Mouse (Mus musculus): Measurements from ENCODE around the gene Mapk8. TPM values are rescaled to one million over a fixed set of nuclear protein-coding genes. Genes with fewer than 3 reads are reported as not detected.

Gene Mapk8
- polyA plus RNA-seq, 1 experiment from 2014 or later = 8.6 TPM

DNA sequence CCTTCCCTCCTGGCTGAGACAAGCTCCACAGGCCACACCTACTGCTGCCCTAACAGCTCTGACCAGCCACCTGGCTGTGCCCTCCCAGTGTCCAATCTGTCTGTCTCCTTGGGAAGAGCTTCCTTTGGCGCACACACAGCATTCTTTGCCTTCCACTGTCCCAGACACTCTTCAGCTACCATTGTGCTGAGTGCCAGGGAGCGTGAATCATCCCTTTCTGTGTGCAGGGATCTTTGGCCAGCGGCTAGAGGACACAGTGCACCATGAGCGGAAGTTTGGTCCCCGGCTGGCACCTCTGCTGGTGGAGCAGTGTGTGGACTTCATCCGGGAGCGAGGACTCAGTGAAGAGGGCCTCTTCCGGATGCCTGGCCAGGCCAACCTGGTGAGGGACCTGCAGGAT lies 88.1 kb downstream of the Mapk8 start:
- Histone ChIP-seq H3K9ac (ENCODE audit: low read depth, low read length) (no peak overlapping the region), H3K9me3 (ENCODE audit: control insufficient read depth) (no peaks in the 10 kb centered on the region), H3K4me2 (replicated peaks; ENCODE audit: low read depth) (no peak overlapping the region), H3K27ac (ENCODE audit: low read depth, low read length) (no peak overlapping the region), H3K4me3 (ENCODE audit: low read depth, low read length) (no peak overlapping the region), H3K36me3 (ENCODE audit: control insufficient read depth, insufficient read depth) (no peaks in the 10 kb centered on the region), H3K27me3 (replicated peaks; ENCODE audit: control insufficient read depth, insufficient read depth, low read length) (peaks cover 7% of the 10 kb centered on the region; the same call in 1 of the 2 replicates), H3K4me1 (replicated peaks; ENCODE audit: control insufficient read depth, insufficient read depth, low read length) (no peaks in the 10 kb centered on the region)
- no peak for TF ChIP-seq CTCF (IDR thresholded peaks at IDR 0.05; ENCODE audit: low read depth)
- WGBS = 87% methylated on average over 8 of the region's 8 CpGs
- ATAC-seq = no peak

DNA sequence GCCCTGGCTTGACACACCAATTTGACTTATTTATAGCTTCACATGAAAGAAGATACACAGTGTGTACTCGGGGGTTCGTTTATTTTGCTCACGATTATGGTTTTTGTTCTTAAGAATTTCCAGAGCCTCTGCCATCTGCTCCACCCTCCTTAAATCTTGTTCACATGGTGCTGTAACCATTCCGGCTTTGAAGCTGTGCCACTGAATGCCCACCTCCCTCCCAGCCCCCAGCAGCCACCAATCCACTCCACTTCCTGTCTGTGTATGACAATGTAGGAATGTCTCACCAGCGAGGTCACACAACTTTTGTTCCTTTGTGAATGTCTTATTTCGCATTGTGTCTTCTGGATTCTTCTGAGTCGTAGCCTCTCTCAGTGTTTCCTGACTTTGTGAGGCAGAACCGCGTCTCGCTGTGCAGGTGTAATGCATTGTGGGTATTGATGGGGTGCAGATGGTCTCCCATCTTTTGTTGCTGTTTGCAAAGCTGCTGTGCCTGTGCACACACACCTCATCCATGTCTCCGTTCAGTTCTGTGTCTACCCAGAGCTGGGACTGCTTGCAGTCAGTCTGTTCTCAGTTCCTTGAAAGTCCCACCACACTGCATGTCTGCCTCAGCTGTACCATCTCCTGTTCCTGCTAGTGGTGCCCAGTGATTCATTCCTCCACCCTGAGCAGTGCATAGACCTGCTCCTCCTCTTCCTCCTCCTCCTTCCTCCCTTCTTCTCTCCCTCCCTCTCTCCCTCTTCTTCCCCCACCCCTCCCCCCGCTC lies 89.2 kb downstream of the Mapk8 start:
- no peak for ATAC-seq
- Histone ChIP-seq H3K9ac (ENCODE audit: low read depth, low read length) (no peak overlapping the region), H3K36me3 (ENCODE audit: control insufficient read depth, insufficient read depth) (no peaks in the 10 kb centered on the region), H3K9me3 (ENCODE audit: control insufficient read depth) (no peaks in the 10 kb centered on the region), H3K4me3 (ENCODE audit: low read depth, low read length) (no peak overlapping the region), H3K4me2 (replicated peaks; ENCODE audit: low read depth) (no peak overlapping the region), H3K27me3 (replicated peaks; ENCODE audit: control insufficient read depth, insufficient read depth, low read length) (peaks cover 3% of the 10 kb centered on the region; the same call in 1 of the 2 replicates), H3K27ac (ENCODE audit: low read depth, low read length) (no peak overlapping the region), H3K4me1 (replicated peaks; ENCODE audit: control insufficient read depth, insufficient read depth, low read length) (no peaks in the 10 kb centered on the region)
- WGBS = 57% methylated on average over 12 of the region's 12 CpGs
- TF ChIP-seq CTCF (IDR thresholded peaks at IDR 0.05; ENCODE audit: low read depth) = no peak

DNA sequence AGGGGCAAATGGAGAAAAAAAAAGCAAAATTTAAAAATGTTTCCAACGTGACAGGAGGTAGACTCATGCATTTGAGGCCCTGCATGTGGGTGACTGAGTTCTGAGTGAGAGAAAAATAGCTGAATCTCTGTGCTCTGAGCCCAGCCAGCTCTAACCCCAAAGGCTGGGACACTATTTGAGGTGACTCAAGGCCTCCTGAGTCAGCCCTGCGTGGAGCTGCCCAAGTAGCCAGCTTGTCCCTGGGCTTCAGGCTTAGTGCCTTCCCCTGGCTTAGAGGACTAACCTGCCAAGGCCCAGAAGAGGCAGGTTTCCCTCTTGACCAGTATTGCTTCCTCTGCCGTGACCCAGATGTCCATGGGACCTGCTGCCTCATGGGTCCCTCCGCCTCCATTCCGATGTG lies 91.7 kb downstream of the Mapk8 start:
- TF ChIP-seq CTCF (IDR thresholded peaks at IDR 0.05; ENCODE audit: low read depth) = no peak
- WGBS = 86% methylated on average over 5 of the region's 5 CpGs
- no peaks in the 10 kb centered on the region for H3K9me3 ChIP-seq (ENCODE audit: control insufficient read depth)
- no peak for ATAC-seq
- peaks cover 16% of the 10 kb centered on the region for H3K27me3 ChIP-seq (replicated peaks; ENCODE audit: control insufficient read depth, insufficient read depth, low read length)
- no peak overlapping the region for H3K4me2 ChIP-seq (replicated peaks; ENCODE audit: low read depth)
- no peak overlapping the region for H3K4me3 ChIP-seq (ENCODE audit: low read depth, low read length)
- no peak overlapping the region for H3K9ac ChIP-seq (ENCODE audit: low read depth, low read length)
- H3K36me3 ChIP-seq (ENCODE audit: control insufficient read depth, insufficient read depth) = no peaks in the 10 kb centered on the region
- H3K27ac ChIP-seq (ENCODE audit: low read depth, low read length) = no peak overlapping the region
- no peaks in the 10 kb centered on the region for H3K4me1 ChIP-seq (replicated peaks; ENCODE audit: control insufficient read depth, insufficient read depth, low read length)

DNA sequence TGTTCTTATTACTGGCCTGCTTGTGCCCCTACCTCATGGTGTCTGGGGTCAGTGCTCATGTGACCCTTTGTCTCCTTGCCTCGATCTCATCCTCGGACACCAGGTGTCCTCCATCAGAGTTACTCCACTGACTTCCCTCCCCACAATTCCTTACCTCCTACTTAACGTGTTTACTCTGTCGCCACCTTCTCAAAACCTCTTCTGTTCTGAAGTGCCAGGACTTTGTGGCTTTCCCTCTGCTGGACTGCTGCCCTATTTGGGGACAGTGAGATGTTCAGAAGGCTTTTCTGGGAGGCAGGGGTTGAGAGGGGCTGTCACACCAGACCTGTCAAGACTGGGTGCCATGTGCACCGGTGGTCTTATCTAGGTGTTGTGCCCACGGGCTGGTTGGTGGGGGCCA lies 94.1 kb downstream of the Mapk8 start:
- Histone ChIP-seq H3K4me1 (replicated peaks; ENCODE audit: control insufficient read depth, insufficient read depth, low read length) (no peaks in the 10 kb centered on the region), H3K9me3 (ENCODE audit: control insufficient read depth) (no peaks in the 10 kb centered on the region), H3K4me3 (ENCODE audit: low read depth, low read length) (no peak overlapping the region), H3K4me2 (replicated peaks; ENCODE audit: low read depth) (no peak overlapping the region), H3K27me3 (replicated peaks; ENCODE audit: control insufficient read depth, insufficient read depth, low read length) (peaks cover 19% of the 10 kb centered on the region), H3K9ac (ENCODE audit: low read depth, low read length) (no peak overlapping the region), H3K27ac (ENCODE audit: low read depth, low read length) (no peak overlapping the region), H3K36me3 (ENCODE audit: control insufficient read depth, insufficient read depth) (no peaks in the 10 kb centered on the region)
- ATAC-seq = no peak
- TF ChIP-seq CTCF (IDR thresholded peaks at IDR 0.05; ENCODE audit: low read depth) = no peak
- 69% methylated on average over 6 of the region's 6 CpGs for WGBS

DNA sequence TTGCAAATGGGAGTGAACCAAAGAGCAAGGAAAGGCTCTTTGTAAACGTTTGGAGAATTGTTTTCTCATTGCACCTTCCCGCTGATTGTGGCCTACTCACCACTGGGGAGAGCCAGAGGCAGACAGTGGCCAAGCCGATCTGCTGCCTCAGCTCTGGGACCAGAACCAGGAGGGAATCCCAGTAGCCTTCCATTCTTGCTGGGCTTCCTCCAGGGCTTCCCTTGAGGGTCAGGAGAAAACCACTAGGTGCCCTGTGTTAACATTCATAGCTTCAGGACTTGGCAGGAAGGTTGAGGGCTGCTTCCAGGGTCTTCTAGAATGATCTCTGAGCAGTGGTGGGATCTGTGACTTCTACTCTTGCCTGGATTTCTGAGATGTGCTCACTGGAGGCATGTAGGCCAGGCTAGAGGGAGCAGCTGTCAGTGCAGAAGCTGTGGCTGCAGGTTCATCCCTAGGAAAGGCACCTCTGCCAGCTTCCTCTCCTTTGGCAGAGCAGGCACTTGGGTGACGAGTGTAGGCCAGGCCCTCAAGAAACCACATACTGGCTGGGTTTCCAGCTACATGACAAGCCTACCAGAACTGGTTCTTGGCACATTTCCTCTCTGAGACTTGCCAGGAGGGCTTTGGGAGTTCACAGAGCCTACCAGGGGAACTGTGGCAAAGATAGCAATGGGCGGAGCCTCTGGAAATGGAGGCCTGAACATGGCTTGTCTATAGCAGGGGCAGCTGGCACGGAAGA lies 94.8 kb downstream of the Mapk8 start:
- TF ChIP-seq CTCF (IDR thresholded peaks at IDR 0.05; ENCODE audit: low read depth) = no peak
- Histone ChIP-seq H3K9me3 (ENCODE audit: control insufficient read depth) (no peaks in the 10 kb centered on the region), H3K27ac (ENCODE audit: low read depth, low read length) (no peak overlapping the region), H3K9ac (ENCODE audit: low read depth, low read length) (no peak overlapping the region), H3K4me1 (replicated peaks; ENCODE audit: control insufficient read depth, insufficient read depth, low read length) (no peaks in the 10 kb centered on the region), H3K4me2 (replicated peaks; ENCODE audit: low read depth) (no peak overlapping the region), H3K4me3 (ENCODE audit: low read depth, low read length) (no peak overlapping the region), H3K27me3 (replicated peaks; ENCODE audit: control insufficient read depth, insufficient read depth, low read length) (peaks cover 19% of the 10 kb centered on the region), H3K36me3 (ENCODE audit: control insufficient read depth, insufficient read depth) (no peaks in the 10 kb centered on the region)
- 72% methylated on average over 6 of the region's 6 CpGs for WGBS
- no peak for ATAC-seq

DNA sequence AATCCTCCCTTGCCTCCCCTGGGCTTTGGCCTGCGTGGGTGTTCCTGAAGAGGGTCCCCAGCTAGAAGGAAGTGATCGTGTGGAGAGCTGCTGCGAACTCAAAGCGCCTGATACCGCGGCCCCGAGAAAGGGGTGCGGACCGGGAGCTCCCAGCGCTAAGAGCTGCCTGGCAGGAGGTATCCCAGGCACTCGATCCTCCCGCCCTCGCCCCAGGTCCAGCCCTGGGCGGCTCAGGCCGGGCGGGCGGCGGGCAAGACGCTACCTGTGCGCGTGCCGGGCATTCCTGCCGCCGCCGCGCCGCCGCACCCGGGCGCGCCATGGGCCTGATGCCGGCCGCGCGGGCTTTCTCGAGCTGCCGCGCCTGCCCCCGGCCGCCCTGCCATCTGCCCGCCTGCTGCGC lies 95.9 kb downstream of the Mapk8 start:
- Histone ChIP-seq H3K4me3 (ENCODE audit: low read depth, low read length) (peak overlapping the region; percentile 35), H3K36me3 (ENCODE audit: control insufficient read depth, insufficient read depth) (no peaks in the 10 kb centered on the region), H3K27me3 (replicated peaks; ENCODE audit: control insufficient read depth, insufficient read depth, low read length) (peaks cover 19% of the 10 kb centered on the region), H3K4me2 (replicated peaks; ENCODE audit: low read depth) (peak overlapping the region; percentile 60), H3K9me3 (ENCODE audit: control insufficient read depth) (no peaks in the 10 kb centered on the region), H3K9ac (ENCODE audit: low read depth, low read length) (no peak overlapping the region), H3K27ac (ENCODE audit: low read depth, low read length) (no peak overlapping the region), H3K4me1 (replicated peaks; ENCODE audit: control insufficient read depth, insufficient read depth, low read length) (no peaks in the 10 kb centered on the region)
- WGBS = under 1% methylated on average over 42 of the region's 42 CpGs
- TF ChIP-seq CTCF (IDR thresholded peaks at IDR 0.05; ENCODE audit: low read depth) = no peak
- 0 out of 2 replicates have a peak, but pooled peaks have one; percentile 25 for ATAC-seq
